Mouse (Mus musculus) large intestine, adult 2 months (tissue): ENCODE results near the gene Gm5580. TPM values are rescaled to one million over a fixed set of nuclear protein-coding genes. Genes with fewer than 3 reads are reported as not detected.
"Not testable (repeated sequence)": the region's sequence is repeated elsewhere in the genome, so short reads cannot be mapped to it uniquely, and the experiment has no call there.

Experiments
- DNase-seq: peaks from one replicate; pipeline ENCODE4 v3.0.0-alpha.2; 2012; ENCODE audit warnings: low read depth, low spot score
- WGBS: fragments of 180-500 bp; shearing (Covaris S2); methylation state at CpG from one replicate; pipeline ENCODE4 v1.1.7; 2018; 5-methylcytosine and 5-hydroxymethylcytosine counted together
- polyA plus RNA-seq: library from polyadenylated mRNA; depleted of rRNA; stranded (reverse); fragments of >200 nt; gene quantifications from 2 replicates; pipeline ENCODE4 v1.2.3, GENCODE M21; 2012; rRNA removed

Gene Gm5580
- polyA plus RNA-seq = 0.14 and 0.16 TPM in 2 replicates

GRCm38 (mm10) chr6:116550841-116551240, at the start of gene Gm5580:
TSS of gene Gm5580 (plus strand) at chr6:116551141.
- WGBS = 93% methylated on average over 11 of the region's 11 CpGs
- DNase-seq = not testable (repeated sequence)

- DNase-seq = not testable (repeated sequence)
- WGBS = 91% methylated on average over 20 of the region's 20 CpGs
Measured at GRCm38 (mm10) chr6:116506302-116507003, 44.5 kb upstream of the Gm5580 start, which contains the start of gene Olfr212. TSS of gene Olfr212 (plus strand) at chr6:116506516.

GRCm38 (mm10) chr6:116514832-116515231, 36.1 kb upstream of the Gm5580 start:
- DNase-seq = no peak

GRCm38 (mm10) chr6:116538156-116538555, 12.8 kb upstream of the Gm5580 start, which contains the start of gene Olfr213:
TSS of gene Olfr213 (plus strand) at chr6:116538456.
- DNase-seq = no peak
- WGBS = 81% methylated on average over 1 of the region's 1 CpGs

GRCm38 (mm10) chr6:116542500-116542899, 8.4 kb upstream of the Gm5580 start:
- no peak for DNase-seq
- 72% methylated on average over 2 of the region's 2 CpGs for WGBS

- DNase-seq = no peak
- WGBS = 63% methylated on average over 1 of the region's 1 CpGs
Measured at GRCm38 (mm10) chr6:116553935-116554334, 3.0 kb downstream of the Gm5580 start, which contains the start of gene Olfr214. TSS of gene Olfr214 (plus strand) at chr6:116554235.

- 29% methylated on average over 3 of the region's 3 CpGs for WGBS
- DNase-seq = no peak
Measured at GRCm38 (mm10) chr6:116554952-116555351, 4.0 kb downstream of the Gm5580 start.

- 24% methylated on average over 3 of the region's 3 CpGs for WGBS
- peak; percentile 0 for DNase-seq
Measured at GRCm38 (mm10) chr6:116569834-116570233, 18.9 kb downstream of the Gm5580 start.

GRCm38 (mm10) chr6:116584095-116584494, 33.2 kb downstream of the Gm5580 start, which contains the start of gene Olfr215:
TSS of gene Olfr215 (minus strand) at chr6:116584195.
- WGBS = 69% methylated on average over 4 of the region's 4 CpGs
- no peak for DNase-seq

GRCm38 (mm10) chr6:116600969-116601368, 50.0 kb downstream of the Gm5580 start:
- DNase-seq = not testable (repeated sequence)

Other genes with a start within 250 kb of the Gm5580 start
- gene March8, start 213.1 kb upstream of the Gm5580 start, polyA plus RNA-seq = 36.4 and 67.0 TPM in 2 replicates
- gene Alox5, start 90.0 kb upstream of the Gm5580 start, polyA plus RNA-seq = 1.3 and 3.8 TPM in 2 replicates
- gene Olfr211, start 62.0 kb upstream of the Gm5580 start, polyA plus RNA-seq = not detected in 2 replicates
- not detected in 2 replicates for gene Olfr212, start 44.6 kb upstream of the Gm5580 start, polyA plus RNA-seq
- gene Olfr213, start 12.7 kb upstream of the Gm5580 start, polyA plus RNA-seq = not detected in 2 replicates
- gene Olfr214, start 3.1 kb downstream of the Gm5580 start, polyA plus RNA-seq = not detected in 2 replicates
- gene Olfr215, start 33.1 kb downstream of the Gm5580 start, polyA plus RNA-seq = not detected in 2 replicates
- gene Zfp422, start 77.9 kb downstream of the Gm5580 start, polyA plus RNA-seq = 10.4 and 11.2 TPM in 2 replicates
- 2.2 and 2.9 TPM in 2 replicates for gene Depp1, start 99.5 kb downstream of the Gm5580 start, polyA plus RNA-seq
- 16.0 and 16.8 TPM in 2 replicates for gene Rassf4, start 122.8 kb downstream of the Gm5580 start, polyA plus RNA-seq
- gene Tmem72, start 165.8 kb downstream of the Gm5580 start, polyA plus RNA-seq = under 0.01 and 0.01 TPM in 2 replicates